Mouse (Mus musculus) forebrain, embryonic 15.5 days (tissue): ENCODE results near the gene Hpd. TPM values are rescaled to one million over a fixed set of nuclear protein-coding genes. Genes with fewer than 3 reads are reported as not detected.
"Not testable (repeated sequence)": the region's sequence is repeated elsewhere in the genome, so short reads cannot be mapped to it uniquely, and the experiment has no call there.

ENCODE experiments used
- ATAC-seq: fragments of 200-750 bp; cut with Nextera tagmentation; replicated peaks from 2 replicates; pipeline ENCODE4 v1.8.0; 2017; ENCODE audit warnings: mild to moderate bottlenecking, moderate TSS enrichment, moderate library complexity
- H3K27ac ChIP-seq: fragments of 300-500 bp; sonication (generic); replicated peaks from 2 replicates; pipeline ENCODE4 v1.5.1; 2015; ENCODE audit warnings: mild to moderate bottlenecking, inconsistent platforms
- H3K27me3 ChIP-seq: fragments of 300-500 bp; sonication (generic); 2 replicates; pipeline ENCODE4 v1.6.1; 2015; ENCODE audit warnings: inconsistent platforms
- H3K36me3 ChIP-seq: fragments of 300-500 bp; sonication (generic); 2 replicates; pipeline ENCODE4 v1.6.1; 2015; ENCODE audit warnings: mild to moderate bottlenecking, inconsistent platforms
- H3K4me1 ChIP-seq: fragments of 300-500 bp; sonication (generic); 2 replicates; pipeline ENCODE4 v1.6.1; 2015; ENCODE audit warnings: inconsistent platforms
- H3K4me2 ChIP-seq: fragments of 300-500 bp; sonication (generic); replicated peaks from 2 replicates; pipeline ENCODE4 v1.6.1; 2015; ENCODE audit warnings: mild to moderate bottlenecking, inconsistent platforms
- H3K4me3 ChIP-seq: fragments of 300-500 bp; sonication (generic); 2 replicates; pipeline ENCODE4 v1.5.1; 2015; ENCODE audit warnings: mild to moderate bottlenecking, inconsistent platforms
- H3K9ac ChIP-seq: fragments of 300-500 bp; sonication (generic); replicated peaks from 2 replicates; pipeline ENCODE4 v1.6.1; 2015; ENCODE audit warnings: mild to moderate bottlenecking, inconsistent platforms
- H3K9me3 ChIP-seq: fragments of 300-500 bp; sonication (generic); 2 replicates; pipeline ENCODE4 v1.6.1; 2016; ENCODE audit warnings: inconsistent platforms
- WGBS: fragments of 180-500 bp; shearing (Covaris S2); methylation state at CpG from one replicate; pipeline ENCODE4 v1.1.7; 2015; ENCODE audit warnings: mixed read lengths; 5-methylcytosine and 5-hydroxymethylcytosine counted together
- polyA plus RNA-seq: library from polyadenylated mRNA; unstranded; fragments of >200 nt; fragmentation: Nextera tagmentation; extraction: Ambion mirVana; gene quantifications from 2 replicates; pipeline ENCODE4 v1.2.1, GENCODE M21; 2015

Hpd gene
- polyA plus RNA-seq, 1 experiment from 2014 or later = not detected

DNA sequence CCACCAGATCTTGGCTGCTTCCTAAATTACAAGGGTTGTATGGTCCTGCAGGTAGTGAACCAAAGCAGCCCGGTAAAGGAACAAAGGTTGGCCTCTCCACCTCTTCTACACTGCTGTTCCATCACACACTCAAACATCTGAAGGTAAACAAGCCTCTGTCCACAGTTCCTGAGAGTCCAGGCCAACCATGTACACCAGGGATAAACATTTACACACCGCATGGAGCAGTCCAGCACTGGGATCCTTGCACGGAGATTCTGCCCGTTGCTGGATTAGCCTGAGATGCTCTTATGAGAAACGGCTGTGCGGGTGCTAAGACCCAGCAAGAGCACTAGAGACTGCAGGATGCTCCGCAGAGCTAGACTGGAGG is 19.0 kb upstream of the Hpd start:
- no peaks in the 10 kb centered on the region for H3K36me3 ChIP-seq
- no peak overlapping the region for H3K9ac ChIP-seq
- no peak for ATAC-seq
- H3K4me3 ChIP-seq = no peak overlapping the region
- no peaks in the 10 kb centered on the region for H3K27me3 ChIP-seq
- H3K4me1 ChIP-seq = no peaks in the 10 kb centered on the region
- WGBS = 90% methylated on average over 7 of the region's 7 CpGs
- no peak overlapping the region for H3K27ac ChIP-seq
- H3K9me3 ChIP-seq = no peaks in the 10 kb centered on the region
- no peak overlapping the region for H3K4me2 ChIP-seq

- H3K9me3 ChIP-seq, H3K4me3 ChIP-seq, H3K4me1 ChIP-seq, ATAC-seq, H3K4me2 ChIP-seq, H3K9ac ChIP-seq, H3K36me3 ChIP-seq, H3K27ac ChIP-seq, H3K27me3 ChIP-seq: not testable (repeated sequence)
- 93% methylated on average over 6 of the region's 7 CpGs for WGBS
These were observed 18.4 kb upstream of the Hpd start for GRCm38 (mm10) chr5:123200816-123201522.

- WGBS = 90% methylated on average over 4 of the region's 4 CpGs
- H3K9ac ChIP-seq = no peak overlapping the region
- H3K4me2 ChIP-seq = no peak overlapping the region
- H3K9me3 ChIP-seq = no peaks in the 10 kb centered on the region
- H3K27ac ChIP-seq = no peak overlapping the region
- no peak overlapping the region for H3K4me3 ChIP-seq
- ATAC-seq = no peak
- H3K27me3 ChIP-seq = no peaks in the 10 kb centered on the region
- H3K4me1 ChIP-seq = no peaks in the 10 kb centered on the region
- H3K36me3 ChIP-seq = no peaks in the 10 kb centered on the region
These were observed 16.0 kb upstream of the Hpd start for GRCm38 (mm10) chr5:123198523-123198922.

GRCm38 (mm10) chr5:123196746-123197145 is 14.2 kb upstream of the Hpd start:
- Histone ChIP-seq H3K36me3 (no peaks in the 10 kb centered on the region), H3K4me1 (no peaks in the 10 kb centered on the region), H3K9ac (no peak overlapping the region), H3K9me3 (no peaks in the 10 kb centered on the region), H3K4me2 (no peak overlapping the region), H3K27ac (no peak overlapping the region), H3K27me3 (no peaks in the 10 kb centered on the region), H3K4me3 (no peak overlapping the region)
- ATAC-seq = no peak
- 79% methylated on average over 4 of the region's 4 CpGs for WGBS

DNA sequence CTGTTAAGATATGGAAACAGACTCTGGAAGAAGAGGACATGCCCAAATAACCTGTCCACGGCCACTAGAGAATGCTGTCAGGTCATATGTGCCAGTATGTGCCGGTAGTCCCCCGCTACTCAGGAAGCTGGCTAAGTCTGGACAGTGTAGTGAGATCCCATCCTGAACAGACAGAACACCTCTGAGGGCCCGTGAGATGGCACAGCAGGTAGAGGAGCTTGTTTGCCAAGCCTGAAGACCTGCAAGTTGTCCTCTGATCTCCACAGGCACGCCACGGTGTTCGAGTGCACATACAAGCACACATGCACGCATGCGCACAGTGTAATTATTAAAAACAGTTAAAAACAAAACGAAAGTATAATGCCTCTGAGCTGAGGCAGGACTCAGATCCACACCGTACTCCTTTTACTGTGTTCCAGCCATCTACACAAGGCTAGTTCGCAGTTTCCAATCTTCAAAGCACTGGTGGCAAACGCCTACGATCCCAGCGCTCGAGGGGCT is 13.0 kb upstream of the Hpd start:
- no peak overlapping the region for H3K9ac ChIP-seq
- no peak for ATAC-seq

GRCm38 (mm10) chr5:123194856-123195255 is 12.3 kb upstream of the Hpd start:
- H3K36me3 ChIP-seq = no peaks in the 10 kb centered on the region
- no peak overlapping the region for H3K4me2 ChIP-seq
- H3K9me3 ChIP-seq = no peaks in the 10 kb centered on the region
- no peak for ATAC-seq
- H3K27me3 ChIP-seq = no peaks in the 10 kb centered on the region
- no peak overlapping the region for H3K27ac ChIP-seq
- no peak overlapping the region for H3K9ac ChIP-seq
- no peaks in the 10 kb centered on the region for H3K4me1 ChIP-seq
- H3K4me3 ChIP-seq = no peak overlapping the region
- 89% methylated on average over 6 of the region's 6 CpGs for WGBS

More for the DNA sequence above, 13.0 kb upstream of the Hpd start:
- H3K4me2 ChIP-seq = no peak overlapping the region
- 92% methylated on average over 16 of the region's 16 CpGs for WGBS
- no peak overlapping the region for H3K4me3 ChIP-seq
- H3K9me3 ChIP-seq = no peaks in the 10 kb centered on the region
- no peaks in the 10 kb centered on the region for H3K27me3 ChIP-seq
- no peaks in the 10 kb centered on the region for H3K36me3 ChIP-seq
- H3K27ac ChIP-seq = no peak overlapping the region
- no peaks in the 10 kb centered on the region for H3K4me1 ChIP-seq

DNA sequence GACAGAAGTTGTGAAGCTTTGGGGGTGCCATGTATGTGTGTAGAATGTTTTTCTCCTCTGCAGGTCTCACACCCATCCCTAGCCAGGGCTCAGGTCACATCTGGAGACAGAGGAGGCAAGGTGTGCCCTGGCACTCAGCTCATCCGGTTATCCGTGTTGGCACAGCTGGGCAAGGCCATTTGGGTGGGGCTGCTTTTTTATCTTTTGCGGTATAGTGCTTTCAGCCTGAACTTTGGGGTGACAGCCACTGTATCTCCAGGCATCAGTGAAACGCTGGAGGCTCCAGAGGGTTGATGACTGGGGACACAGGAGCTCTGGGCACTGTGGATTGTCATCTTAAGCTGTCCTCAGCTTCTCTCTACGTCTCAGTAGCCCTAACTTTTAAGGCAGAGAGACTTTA is 10.9 kb upstream of the Hpd start:
- H3K4me3 ChIP-seq = no peak overlapping the region
- no peaks in the 10 kb centered on the region for H3K27me3 ChIP-seq
- no peaks in the 10 kb centered on the region for H3K9me3 ChIP-seq
- no peak overlapping the region for H3K9ac ChIP-seq
- 82% methylated on average over 5 of the region's 5 CpGs for WGBS
- no peak for ATAC-seq
- no peaks in the 10 kb centered on the region for H3K4me1 ChIP-seq
- H3K36me3 ChIP-seq = no peaks in the 10 kb centered on the region
- no peak overlapping the region for H3K27ac ChIP-seq
- no peak overlapping the region for H3K4me2 ChIP-seq

DNA sequence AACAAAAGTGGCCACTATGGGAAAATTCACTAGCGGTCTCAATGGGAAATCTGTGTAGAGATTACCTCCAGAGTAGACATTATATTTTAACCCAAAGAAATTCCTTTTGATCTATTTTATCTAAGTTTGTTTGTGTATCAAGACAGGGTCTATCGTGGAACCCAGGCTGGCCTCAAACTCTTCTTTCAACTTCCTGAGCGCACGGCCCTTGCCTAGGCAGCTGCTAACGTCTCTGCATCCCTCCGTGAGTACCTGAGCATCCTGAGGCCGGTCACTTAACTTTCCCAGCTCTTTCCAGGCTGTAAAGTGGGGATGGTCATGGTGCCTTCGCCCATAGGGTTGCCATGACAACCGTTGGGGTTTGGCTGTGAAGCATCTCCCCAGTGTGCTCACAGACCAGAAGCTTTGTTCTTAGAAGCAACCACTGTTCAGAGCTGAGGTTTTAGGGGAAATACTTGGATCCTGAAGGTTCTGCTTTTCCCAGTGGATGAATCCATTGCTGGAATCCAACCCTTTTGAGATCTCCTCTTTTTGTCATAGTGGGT is 10.2 kb upstream of the Hpd start:
- WGBS = 59% methylated on average over 9 of the region's 9 CpGs
- Histone ChIP-seq H3K9ac (no peak overlapping the region), H3K27me3 (no peaks in the 10 kb centered on the region), H3K36me3 (no peaks in the 10 kb centered on the region), H3K4me2 (no peak overlapping the region), H3K4me3 (no peak overlapping the region), H3K27ac (no peak overlapping the region), H3K9me3 (no peaks in the 10 kb centered on the region), H3K4me1 (no peaks in the 10 kb centered on the region)
- ATAC-seq = no peak

GRCm38 (mm10) chr5:123191427-123191826 is 8.9 kb upstream of the Hpd start:
- ATAC-seq = no peak
- no peaks in the 10 kb centered on the region for H3K36me3 ChIP-seq
- H3K27me3 ChIP-seq = no peaks in the 10 kb centered on the region
- no peak overlapping the region for H3K4me3 ChIP-seq
- H3K4me2 ChIP-seq = no peak overlapping the region
- H3K9me3 ChIP-seq = no peaks in the 10 kb centered on the region
- no peak overlapping the region for H3K27ac ChIP-seq
- H3K4me1 ChIP-seq = no peaks in the 10 kb centered on the region
- H3K9ac ChIP-seq = no peak overlapping the region
- WGBS = 76% methylated on average over 6 of the region's 6 CpGs

DNA sequence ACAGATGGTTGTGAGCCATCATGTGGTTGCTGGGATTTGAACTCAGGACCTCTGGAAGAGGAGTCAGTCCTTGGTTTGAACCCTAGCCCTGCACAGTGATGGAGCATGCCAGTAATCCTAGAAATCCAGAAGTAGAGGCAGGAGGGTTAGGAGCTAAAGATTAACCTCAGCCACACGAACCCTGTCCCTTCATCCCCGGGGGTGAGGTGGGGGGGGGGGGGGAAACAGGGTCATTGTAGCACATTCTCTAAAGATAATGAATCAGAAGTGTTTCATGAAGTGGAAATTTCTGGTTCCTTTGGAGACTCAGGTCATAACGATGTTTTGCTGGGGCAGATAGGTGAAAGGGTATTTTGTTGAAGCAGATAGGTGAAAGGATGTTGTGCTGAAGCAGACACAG is 8.4 kb upstream of the Hpd start:
- no peak overlapping the region for H3K9ac ChIP-seq
- no peak overlapping the region for H3K4me3 ChIP-seq
- H3K36me3 ChIP-seq = no peaks in the 10 kb centered on the region
- no peak for ATAC-seq
- H3K4me1 ChIP-seq = no peaks in the 10 kb centered on the region
- 78% methylated on average over 3 of the region's 3 CpGs for WGBS
- no peaks in the 10 kb centered on the region for H3K27me3 ChIP-seq
- no peaks in the 10 kb centered on the region for H3K9me3 ChIP-seq
- H3K27ac ChIP-seq = no peak overlapping the region
- H3K4me2 ChIP-seq = no peak overlapping the region

- 94% methylated on average over 3 of the region's 3 CpGs for WGBS
- no peaks in the 10 kb centered on the region for H3K4me1 ChIP-seq
- H3K27me3 ChIP-seq = no peaks in the 10 kb centered on the region
- H3K4me2 ChIP-seq = no peak overlapping the region
- no peak overlapping the region for H3K9ac ChIP-seq
- no peak overlapping the region for H3K27ac ChIP-seq
- H3K4me3 ChIP-seq = no peak overlapping the region
- no peak for ATAC-seq
- no peaks in the 10 kb centered on the region for H3K36me3 ChIP-seq
- no peaks in the 10 kb centered on the region for H3K9me3 ChIP-seq
These were observed 4.8 kb upstream of the Hpd start for GRCm38 (mm10) chr5:123187306-123187705.

DNA sequence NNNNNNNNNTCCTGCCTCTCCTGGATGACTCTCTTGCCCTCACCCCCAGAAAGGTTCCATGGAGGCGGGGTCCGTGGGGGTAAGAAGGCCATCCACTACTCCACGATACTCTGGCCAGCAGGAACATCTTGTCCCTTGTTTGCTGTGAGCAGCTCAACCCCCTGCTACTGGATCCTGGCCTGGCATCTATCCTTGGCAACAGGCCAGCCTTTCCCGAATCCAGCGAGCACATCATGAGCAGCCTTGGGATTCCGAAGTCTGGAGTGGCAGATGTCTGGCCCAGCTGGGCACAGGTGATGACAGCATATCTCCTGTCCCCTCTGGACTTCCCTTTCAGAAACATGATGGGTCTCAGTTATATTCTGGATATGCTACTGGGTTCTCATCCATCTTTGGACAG is 3.4 kb upstream of the Hpd start:
- Histone ChIP-seq H3K4me2 (no peak overlapping the region), H3K4me1 (no peaks in the 10 kb centered on the region), H3K36me3 (no peaks in the 10 kb centered on the region), H3K4me3 (no peak overlapping the region), H3K9ac (no peak overlapping the region), H3K9me3 (no peaks in the 10 kb centered on the region), H3K27me3 (no peaks in the 10 kb centered on the region), H3K27ac (no peak overlapping the region)
- no peak for ATAC-seq
- 51% methylated on average over 6 of the region's 6 CpGs for WGBS

DNA sequence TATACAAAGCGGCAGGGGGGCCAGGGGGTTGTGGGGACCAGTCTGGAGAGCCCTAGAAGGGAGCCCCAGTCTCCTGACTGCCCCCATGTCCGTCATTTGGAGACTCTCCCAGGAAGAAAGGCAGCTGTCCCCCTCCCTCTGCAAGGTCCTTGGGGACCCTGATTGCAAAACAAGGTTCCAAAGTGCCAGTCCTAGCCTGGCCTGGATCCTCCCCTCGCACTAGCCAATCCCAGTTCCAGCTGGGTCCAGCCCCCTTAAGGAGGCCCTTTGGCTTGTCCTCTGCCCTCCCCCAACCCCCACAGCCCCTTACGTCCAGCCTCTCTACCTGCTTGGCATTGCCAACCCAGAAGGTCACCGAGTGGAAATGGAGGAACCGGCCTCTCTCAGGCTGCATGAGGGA is 991 bp downstream of the Hpd start:
- no peak overlapping the region for H3K9ac ChIP-seq
- H3K9me3 ChIP-seq = no peaks in the 10 kb centered on the region
- 77% methylated on average over 6 of the region's 6 CpGs for WGBS
- no peaks in the 10 kb centered on the region for H3K27me3 ChIP-seq
- no peaks in the 10 kb centered on the region for H3K36me3 ChIP-seq
- no peak overlapping the region for H3K4me2 ChIP-seq
- no peak overlapping the region for H3K27ac ChIP-seq
- ATAC-seq = no peak
- no peak overlapping the region for H3K4me3 ChIP-seq
- H3K4me1 ChIP-seq = no peaks in the 10 kb centered on the region
